8 mouse cellular contexts compared by ENCODE assay signal in genomic region chr6:33059735-33060576, GRCm38 (mm10). TPM values are rescaled to one million over a fixed set of nuclear protein-coding genes. Genes with fewer than 3 reads are reported as not detected.
DNase-seq lines count a peak whose midpoint lies in the region; ATAC-seq and TF ChIP-seq lines count a peak whose summit lies in the region.

TSS of gene Chchd3 (minus strand) at chr6:33060260.

- H3K27ac ChIP-seq in forebrain, embryonic 12.5 days: peak within 1 kb of the TSS; percentile 57; the same call in 1 of the 2 replicates
- peak within 1 kb of the TSS; percentile 94 for H3K27ac ChIP-seq in heart, postnatal 0 days (ENCODE audit: low read depth)
- peak within 1 kb of the TSS; percentile 80 for H3K27ac ChIP-seq in liver, embryonic 16.5 days (ENCODE audit: low read length)
- peak within 1 kb of the TSS; percentile 73 for H3K27ac ChIP-seq in neural tube, embryonic 13.5 days (replicated peaks)
- H3K27ac ChIP-seq in testis, adult 2 months (ENCODE audit: control insufficient read depth, insufficient read depth, low read depth, low read length): peak within 1 kb of the TSS; percentile 83

- WGBS in forebrain, embryonic 12.5 days: under 1% methylated on average over 50 of the region's 50 CpGs
- WGBS in heart, postnatal 0 days: under 1% methylated on average over 50 of the region's 50 CpGs
- WGBS in liver, embryonic 16.5 days (ENCODE audit: insufficient replicate concordance): under 1% methylated on average over 50 of the region's 50 CpGs
- WGBS in neural tube, embryonic 13.5 days: under 1% methylated on average over 50 of the region's 50 CpGs

- TF ChIP-seq CTCF in E14TG2a.4 (conservative IDR thresholded peaks at IDR 0.05; ENCODE audit: low read length): no peak
- no peak for TF ChIP-seq CTCF in heart, postnatal 0 days (IDR thresholded peaks at IDR 0.05; ENCODE audit: low read depth)
- TF ChIP-seq CTCF in testis, adult 2 months (IDR thresholded peaks at IDR 0.05; ENCODE audit: control insufficient read depth, insufficient read depth, insufficient replicate concordance, low read depth, low read length): no peak

- H3K36me3 ChIP-seq in E14TG2a.4 (ENCODE audit: insufficient read depth, low read length): peaks cover 33% of the 10 kb centered on the region
- H3K36me3 ChIP-seq in forebrain, embryonic 12.5 days (replicated peaks): peaks cover 3% of the 10 kb centered on the region; the same call in 1 of the 2 replicates
- peaks cover 7% of the 10 kb centered on the region for H3K36me3 ChIP-seq in heart, postnatal 0 days (replicated peaks; ENCODE audit: control insufficient read depth, insufficient read depth, low read length)
- no peaks in the 10 kb centered on the region for H3K36me3 ChIP-seq in liver, embryonic 16.5 days (ENCODE audit: control insufficient read depth, insufficient read depth)
- peaks cover 3% of the 10 kb centered on the region for H3K36me3 ChIP-seq in neural tube, embryonic 13.5 days
- H3K36me3 ChIP-seq in testis, adult 2 months (ENCODE audit: control insufficient read depth, insufficient read depth, low read length): no peaks in the 10 kb centered on the region

- no peak for TF ChIP-seq EP300 in heart, postnatal 0 days (IDR thresholded peaks at IDR 0.05; ENCODE audit: low read depth)

- peak within 1 kb of the TSS; percentile 96 for H3K4me3 ChIP-seq in E14TG2a.4 (replicated peaks; ENCODE audit: low read length)
- peak within 1 kb of the TSS; percentile 90 for H3K4me3 ChIP-seq in forebrain, embryonic 12.5 days (replicated peaks)
- H3K4me3 ChIP-seq in heart, postnatal 0 days (ENCODE audit: low read depth, low read length): peak within 1 kb of the TSS; percentile 94
- H3K4me3 ChIP-seq in liver, embryonic 16.5 days (ENCODE audit: low read depth, low read length): peak within 1 kb of the TSS; percentile 93
- H3K4me3 ChIP-seq in neural tube, embryonic 13.5 days: peak within 1 kb of the TSS; percentile 88
- H3K4me3 ChIP-seq in testis, adult 2 months (ENCODE audit: control insufficient read depth, low read depth, low read length): peak within 1 kb of the TSS; percentile 96

- H3K27me3 ChIP-seq in E14TG2a.4 (ENCODE audit: insufficient read depth, low read length): peaks cover 3% of the 10 kb centered on the region; the same call in 1 of the 2 replicates
- no peaks in the 10 kb centered on the region for H3K27me3 ChIP-seq in forebrain, embryonic 12.5 days
- no peaks in the 10 kb centered on the region for H3K27me3 ChIP-seq in heart, postnatal 0 days (ENCODE audit: control insufficient read depth, insufficient read depth, low read length)
- H3K27me3 ChIP-seq in liver, embryonic 16.5 days (ENCODE audit: control insufficient read depth, insufficient read depth, low read depth, low read length): no peaks in the 10 kb centered on the region
- no peaks in the 10 kb centered on the region for H3K27me3 ChIP-seq in neural tube, embryonic 13.5 days
- H3K27me3 ChIP-seq in testis, adult 2 months (ENCODE audit: control insufficient read depth, insufficient read depth, low read length): no peaks in the 10 kb centered on the region

- DNase-seq in c-Kit-positive CD71-positive TER-119-positive erythroid progenitor cells, embryonic 14.5 days (ENCODE audit: low spot score): peak; percentile 98
- DNase-seq in heart, postnatal 0 days (ENCODE audit: low spot score): peak; percentile 100
- DNase-seq in kidney, postnatal 4 days: peak; percentile 95 to 96

- no peak for TF ChIP-seq POLR2A in testis, adult 2 months (IDR thresholded peaks at IDR 0.05; ENCODE audit: control insufficient read depth, low read depth, low read length)

- H3K4me1 ChIP-seq in E14TG2a.4 (replicated peaks; ENCODE audit: low read depth, low read length): peaks cover 18% of the 10 kb centered on the region
- H3K4me1 ChIP-seq in forebrain, embryonic 12.5 days: peaks cover 5% of the 10 kb centered on the region
- peaks cover 24% of the 10 kb centered on the region for H3K4me1 ChIP-seq in heart, postnatal 0 days (ENCODE audit: control insufficient read depth, insufficient read depth)
- peaks cover 19% of the 10 kb centered on the region for H3K4me1 ChIP-seq in liver, embryonic 16.5 days (ENCODE audit: control insufficient read depth, low read depth, low read length)
- H3K4me1 ChIP-seq in neural tube, embryonic 13.5 days (replicated peaks): peaks cover 24% of the 10 kb centered on the region
- H3K4me1 ChIP-seq in testis, adult 2 months (ENCODE audit: control insufficient read depth, insufficient read depth, low read length): no peaks in the 10 kb centered on the region; the same call in 1 of the 2 replicates

- peak; percentile 100 for ATAC-seq in forebrain, embryonic 12.5 days (ENCODE audit: low FRiP score)
- peak; percentile 100 for ATAC-seq in heart, postnatal 0 days (ENCODE audit: insufficient read depth, low read depth)
- ATAC-seq in liver, embryonic 16.5 days (ENCODE audit: low read depth): peak; percentile 99
- ATAC-seq in neural tube, embryonic 13.5 days (ENCODE audit: low read depth): peak; percentile 100

- peak within 1 kb of the TSS; percentile 69 for H3K4me2 ChIP-seq in forebrain, embryonic 12.5 days
- peak within 1 kb of the TSS; percentile 68 for H3K4me2 ChIP-seq in heart, postnatal 0 days (ENCODE audit: low read depth, low read length)
- H3K4me2 ChIP-seq in liver, embryonic 16.5 days (ENCODE audit: low read depth, low read length): peak within 1 kb of the TSS; percentile 82
- peak within 1 kb of the TSS; percentile 87 for H3K4me2 ChIP-seq in neural tube, embryonic 13.5 days

- no peaks in the 10 kb centered on the region for H3K9me3 ChIP-seq in E14TG2a.4 (ENCODE audit: low read length)
- H3K9me3 ChIP-seq in forebrain, embryonic 12.5 days: no peaks in the 10 kb centered on the region
- no peaks in the 10 kb centered on the region for H3K9me3 ChIP-seq in heart, postnatal 0 days (replicated peaks; ENCODE audit: control insufficient read depth, low read length)
- H3K9me3 ChIP-seq in liver, embryonic 16.5 days (replicated peaks; ENCODE audit: control insufficient read depth, low read length): no peaks in the 10 kb centered on the region
- no peaks in the 10 kb centered on the region for H3K9me3 ChIP-seq in neural tube, embryonic 13.5 days

- H3K9ac ChIP-seq in forebrain, embryonic 12.5 days: peak within 1 kb of the TSS; percentile 90
- H3K9ac ChIP-seq in heart, postnatal 0 days (replicated peaks; ENCODE audit: low read depth, low read length): peak within 1 kb of the TSS; percentile 89
- H3K9ac ChIP-seq in liver, embryonic 16.5 days (ENCODE audit: low read depth, low read length): peak within 1 kb of the TSS; percentile 85
- H3K9ac ChIP-seq in neural tube, embryonic 13.5 days: peak within 1 kb of the TSS; percentile 85

RNA-seq across cellular contexts. Expression of gene Chchd3, which starts in this region (rescaled TPM):
- 132 and 139 TPM in 2 replicates for polyA plus RNA-seq in forebrain, embryonic 12.5 days (2016; fragmentation: Nextera tagmentation; extraction: Ambion mirVana)
- 285 and 314 TPM in 2 replicates for total RNA-seq in heart, postnatal 0 days (2014; rRNA removed; ENCODE audit: low replicate concordance)
- polyA plus RNA-seq in heart, postnatal 0 days (2015; fragmentation: Nextera tagmentation; extraction: Ambion mirVana): 332 and 347 TPM in 2 replicates
- 61.6 and 63.4 TPM in 2 replicates for polyA plus RNA-seq in liver, embryonic 16.5 days (2015; fragmentation: Nextera tagmentation; extraction: Ambion mirVana)
- polyA plus RNA-seq in neural tube, embryonic 13.5 days (2015; fragmentation: Nextera tagmentation; extraction: Ambion mirVana): 112 and 118 TPM in 2 replicates
- 170 and 192 TPM in 2 replicates for polyA plus RNA-seq in testis, adult 2 months (2012; rRNA removed)

Comparison
In these comparisons a context has a peak if more than half of its experiments do, and no peak if none do; other contexts are left out.
1. Peak in every context shown above with its lines: DNase-seq, ATAC-seq, H3K4me3 ChIP-seq and H3K27ac ChIP-seq.